Mouse (Mus musculus) liver, embryonic 14.5 days (tissue): ENCODE data around the gene Cdhr1.

Source experiments
- CTCF ChIP-seq: IDR thresholded peaks from 2 replicates; pipeline ENCODE4 v1.5.1; 2016; ENCODE audit warnings: antibody characterized with exemption, low read depth, control low read depth
- EP300 ChIP-seq: IDR thresholded peaks from 2 replicates; pipeline ENCODE4 v1.6.1; 2016; ENCODE audit warnings: antibody characterized with exemption, low read depth

- peak; percentile 19; the same call in 1 of the 2 replicates for TF ChIP-seq CTCF
- no peak for TF ChIP-seq EP300
Observed at GRCm38 (mm10) chr14:37135127-37135593, 37.0 kb upstream of the Cdhr1 start, which contains the start of gene Ghitm.
